Mouse (Mus musculus) thymus, adult 2 months (tissue): ENCODE measurements around the gene Adamts2. TPM values are rescaled to one million over a fixed set of nuclear protein-coding genes. Genes with fewer than 3 reads are reported as not detected.
A peak's percentile ranks its signal among the peaks of the same experiment; 100 is the strongest.

Experiments
- DNase-seq: peaks from one replicate; pipeline ENCODE4 v3.0.0; 2021
- H3K27ac ChIP-seq: fragments of 200-500 bp; 2 replicates; pipeline ENCODE4 v1.5.1; 2012; ENCODE audit warnings: low read length, control low read depth; ENCODE audit not compliant: control insufficient read depth, insufficient read depth
- H3K27me3 ChIP-seq: fragments of 200-500 bp; 2 replicates; pipeline ENCODE4 v1.6.1; 2012; ENCODE audit warnings: mild to moderate bottlenecking, low read length, moderate library complexity, mixed read lengths; ENCODE audit not compliant: control insufficient read depth, insufficient read depth
- H3K36me3 ChIP-seq: fragments of 200-500 bp; 2 replicates; pipeline ENCODE4 v1.6.1; 2012; ENCODE audit warnings: mild to moderate bottlenecking, low read length, moderate library complexity; ENCODE audit not compliant: control insufficient read depth, insufficient read depth
- H3K4me1 ChIP-seq: fragments of 200-500 bp; replicated peaks from 2 replicates; pipeline ENCODE4 v1.6.1; 2012; ENCODE audit warnings: low read length; ENCODE audit not compliant: control insufficient read depth, insufficient read depth
- H3K4me3 ChIP-seq: fragments of 200-500 bp; 2 replicates; pipeline ENCODE4 v1.5.1; 2012; ENCODE audit warnings: mild to moderate bottlenecking, low read length, control low read depth, moderate library complexity; ENCODE audit not compliant: control insufficient read depth, insufficient read depth
- CTCF ChIP-seq: fragments of 200-500 bp; IDR thresholded peaks from 2 replicates; pipeline ENCODE4 v1.5.1; 2012; ENCODE audit warnings: mild to moderate bottlenecking, control low read depth, low read length, moderate library complexity, borderline replicate concordance; ENCODE audit not compliant: control insufficient read depth, poor library complexity, insufficient read depth; ENCODE audit errors: extremely low read depth
- POLR2A ChIP-seq: fragments of 200-500 bp; IDR thresholded peaks from 2 replicates; pipeline ENCODE4 v1.6.1; 2012; ENCODE audit warnings: mild to moderate bottlenecking, low read length, control low read depth, moderate library complexity; ENCODE audit not compliant: control insufficient read depth, poor library complexity, insufficient read depth; ENCODE audit errors: extremely low read depth
- WGBS: fragments of 180-500 bp; shearing (Covaris S2); methylation state at CpG from one replicate; pipeline ENCODE4 v1.1.7; 2018; 5-methylcytosine and 5-hydroxymethylcytosine counted together
- polyA plus RNA-seq: library from polyadenylated mRNA; depleted of rRNA; stranded (reverse); fragments of >200 nt; gene quantifications from 2 replicates; pipeline ENCODE4 v1.2.3, GENCODE M21; 2012

Adamts2 gene
- polyA plus RNA-seq, 1 experiment, result 5.5 TPM

GRCm38 (mm10) chr11:50841023-50841735, 239.3 kb downstream of the Adamts2 start, which contains the start of gene Zfp879:
Gene Zfp879 (minus strand): TSS chr11:50841552.
- DNase-seq, result peak; percentile 87
- Histone ChIP-seq H3K36me3 (no peaks in the 10 kb centered on the region), H3K27me3 (no peaks in the 10 kb centered on the region), H3K4me3 (peak within 1 kb of the TSS; percentile 46), H3K27ac (no peak within 1 kb of the TSS), H3K4me1 (peaks cover 4% of the 10 kb centered on the region; the same call in 1 of the 2 replicates)
- TF ChIP-seq POLR2A (0 out of 2 replicates have a peak, but pooled peaks have one; percentile 36), CTCF (0 out of 2 replicates have a peak, but pooled peaks have one; percentile 34)
- WGBS, result 31% methylated on average over 22 of the region's 22 CpGs

- H3K27me3 ChIP-seq, result no peaks in the 10 kb centered on the region
- no peak for DNase-seq
- H3K27ac ChIP-seq, result no peak overlapping the region
- H3K36me3 ChIP-seq, result no peaks in the 10 kb centered on the region
- no peak for TF ChIP-seq CTCF
- TF ChIP-seq POLR2A, result no peak
- H3K4me3 ChIP-seq, result no peak overlapping the region
- WGBS, result 90% methylated on average over 3 of the region's 3 CpGs
- peaks cover 33% of the 10 kb centered on the region for H3K4me1 ChIP-seq
These were observed 244.1 kb downstream of the Adamts2 start for GRCm38 (mm10) chr11:50845951-50846350.

GRCm38 (mm10) chr11:50847047-50847446, 245.2 kb downstream of the Adamts2 start:
- Histone ChIP-seq H3K27me3 (no peaks in the 10 kb centered on the region; the same call in 1 of the 2 replicates), H3K27ac (no peak overlapping the region), H3K4me3 (no peak overlapping the region), H3K36me3 (no peaks in the 10 kb centered on the region), H3K4me1 (peaks cover 37% of the 10 kb centered on the region)
- WGBS, result 95% methylated on average over 5 of the region's 5 CpGs
- peak; percentile 34 for DNase-seq
- TF ChIP-seq POLR2A (no peak), CTCF (0 out of 2 replicates have a peak, but pooled peaks have one; percentile 16)

- peak; percentile 18 for DNase-seq
- Histone ChIP-seq H3K4me1 (peaks cover 37% of the 10 kb centered on the region), H3K27me3 (no peaks in the 10 kb centered on the region; the same call in 1 of the 2 replicates), H3K4me3 (peak overlapping the region; percentile 31; the same call in 1 of the 2 replicates), H3K27ac (peak overlapping the region; percentile 68), H3K36me3 (no peaks in the 10 kb centered on the region)
- TF ChIP-seq POLR2A (no peak), CTCF (no peak)
- WGBS, result 41% methylated on average over 3 of the region's 3 CpGs
These were observed 246.7 kb downstream of the Adamts2 start for GRCm38 (mm10) chr11:50848520-50849137.

GRCm38 (mm10) chr11:50849310-50849709, 247.4 kb downstream of the Adamts2 start:
- H3K4me3 ChIP-seq, result peak overlapping the region; percentile 31
- TF ChIP-seq POLR2A (no peak), CTCF (no peak)
- H3K27me3 ChIP-seq, result no peaks in the 10 kb centered on the region; the same call in 1 of the 2 replicates
- peaks cover 37% of the 10 kb centered on the region for H3K4me1 ChIP-seq
- H3K27ac ChIP-seq, result peak overlapping the region; percentile 79
- peak; percentile 25 for DNase-seq
- no peaks in the 10 kb centered on the region for H3K36me3 ChIP-seq
- WGBS, result 1% methylated on average over 10 of the region's 10 CpGs

- Histone ChIP-seq H3K27ac (peak within 1 kb of the TSS; percentile 79), H3K4me1 (peaks cover 37% of the 10 kb centered on the region), H3K36me3 (no peaks in the 10 kb centered on the region), H3K27me3 (no peaks in the 10 kb centered on the region; the same call in 1 of the 2 replicates), H3K4me3 (peak within 1 kb of the TSS; percentile 42)
- peak; percentile 59 for DNase-seq
- TF ChIP-seq POLR2A (no peak), CTCF (no peak)
- under 1% methylated on average over 11 of the region's 11 CpGs for WGBS
These were observed 248.4 kb downstream of the Adamts2 start, which contains the start of gene Grm6 for GRCm38 (mm10) chr11:50850177-50850735. Gene Grm6 (plus strand): TSS chr11:50850685.
